Mouse (Mus musculus) heart, embryonic 11.5 days (tissue): ENCODE results near the gene Gpr39. TPM values are rescaled to one million over a fixed set of nuclear protein-coding genes. Genes with fewer than 3 reads are reported as not detected.

Source experiments
- ATAC-seq: fragments of 200-750 bp; cut with Nextera tagmentation; replicated peaks from 2 replicates; pipeline ENCODE4 v1.8.0; 2017; ENCODE audit warnings: moderate library complexity; ENCODE audit not compliant: insufficient number of reproducible peaks, low FRiP score, low TSS enrichment
- H3K27ac ChIP-seq: fragments of 300-500 bp; sonication (generic); 2 replicates; pipeline ENCODE4 v1.5.1; 2014; ENCODE audit warnings: mild to moderate bottlenecking, low read depth, low read length
- H3K27me3 ChIP-seq: fragments of 300-500 bp; sonication (generic); 2 replicates; pipeline ENCODE4 v1.6.1; 2014; ENCODE audit warnings: mild to moderate bottlenecking, low read length, mixed read lengths; ENCODE audit not compliant: control insufficient read depth, insufficient read depth
- H3K36me3 ChIP-seq: fragments of 300-500 bp; sonication (generic); 2 replicates; pipeline ENCODE4 v1.6.1; 2014; ENCODE audit warnings: mild to moderate bottlenecking, low read length, moderate library complexity, mixed read lengths; ENCODE audit not compliant: control insufficient read depth, insufficient read depth
- H3K4me1 ChIP-seq: fragments of 300-500 bp; sonication (generic); 2 replicates; pipeline ENCODE4 v1.6.1; 2014; ENCODE audit warnings: low read length; ENCODE audit not compliant: control insufficient read depth, insufficient read depth
- H3K4me2 ChIP-seq: fragments of 300-500 bp; sonication (generic); 2 replicates; pipeline ENCODE4 v1.6.1; 2014; ENCODE audit warnings: mild to moderate bottlenecking, moderate library complexity
- H3K4me3 ChIP-seq: fragments of 300-500 bp; sonication (generic); 2 replicates; pipeline ENCODE4 v1.5.1; 2014; ENCODE audit warnings: low read depth, low read length
- H3K9ac ChIP-seq: fragments of 300-500 bp; sonication (generic); 2 replicates; pipeline ENCODE4 v1.6.1; 2014; ENCODE audit warnings: mild to moderate bottlenecking, low read depth, low read length, moderate library complexity
- H3K9me3 ChIP-seq: fragments of 300-500 bp; sonication (generic); replicated peaks from 2 replicates; pipeline ENCODE4 v1.6.1; 2016; ENCODE audit warnings: low read length; ENCODE audit not compliant: control insufficient read depth
- WGBS: fragments of 180-500 bp; shearing (Covaris S2); extraction: QIAGEN DNeasy Blood & Tissue Kit; methylation state at CpG from one replicate; pipeline ENCODE4 v1.1.7; 2014; ENCODE audit not compliant: insufficient replicate concordance; 5-methylcytosine and 5-hydroxymethylcytosine counted together
- polyA plus RNA-seq: library from polyadenylated mRNA; unstranded; fragments of >200 nt; fragmentation: Nextera tagmentation; extraction: Ambion mirVana; gene quantifications from 2 replicates; pipeline ENCODE4 v1.2.1, GENCODE M21; 2014

Gene Gpr39
- polyA plus RNA-seq, 1 experiment from 2014 or later, result 3.5 TPM

- H3K4me3 ChIP-seq, result no peak overlapping the region
- WGBS, result 85% methylated on average over 3 of the region's 3 CpGs
- no peaks in the 10 kb centered on the region for H3K9me3 ChIP-seq
- H3K27me3 ChIP-seq, result peaks cover under 1% of the 10 kb centered on the region; the same call in 1 of the 2 replicates
- no peak overlapping the region for H3K9ac ChIP-seq
- no peak overlapping the region for H3K4me2 ChIP-seq
- H3K4me1 ChIP-seq, result no peaks in the 10 kb centered on the region
- no peak for ATAC-seq
- no peaks in the 10 kb centered on the region for H3K36me3 ChIP-seq
- H3K27ac ChIP-seq, result no peak overlapping the region
Measured at GRCm38 (mm10) chr1:125920696-125921095, 243.9 kb downstream of the Gpr39 start.

DNA sequence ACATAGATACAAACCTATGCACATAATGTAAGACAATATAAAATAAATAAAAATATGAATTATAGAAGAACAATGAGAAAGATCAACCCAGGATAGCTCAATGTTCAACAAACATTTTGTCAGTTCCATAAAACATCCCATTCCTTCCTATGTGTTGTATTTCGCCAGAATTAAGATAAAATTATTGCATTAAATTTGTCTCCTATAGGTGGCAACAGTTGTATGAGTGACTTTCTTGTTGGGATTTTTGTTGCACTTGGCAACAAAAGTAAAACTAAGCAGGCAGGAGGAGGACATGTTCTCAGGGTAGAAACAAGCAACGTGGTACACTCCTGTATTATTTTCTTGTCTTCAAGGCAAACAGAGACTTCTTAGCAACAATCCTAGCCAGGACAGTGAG lies 246.3 kb downstream of the Gpr39 start:
- H3K4me1 ChIP-seq, result no peaks in the 10 kb centered on the region
- no peaks in the 10 kb centered on the region for H3K36me3 ChIP-seq
- no peaks in the 10 kb centered on the region for H3K27me3 ChIP-seq
- no peak overlapping the region for H3K9ac ChIP-seq
- no peak overlapping the region for H3K27ac ChIP-seq
- WGBS, result 68% methylated on average over 2 of the region's 2 CpGs
- H3K9me3 ChIP-seq, result no peaks in the 10 kb centered on the region
- ATAC-seq, result no peak
- no peak overlapping the region for H3K4me2 ChIP-seq
- no peak overlapping the region for H3K4me3 ChIP-seq

Other genes starting within 250 kb of the Gpr39 start
- gene Actr3, start 241.3 kb upstream of the Gpr39 start, polyA plus RNA-seq, result 286 and 318 TPM in 2 replicates
- 40.7 and 49.3 TPM in 2 replicates for gene Slc35f5, start 116.4 kb upstream of the Gpr39 start, polyA plus RNA-seq
- gene Lypd1, start 236.1 kb downstream of the Gpr39 start, polyA plus RNA-seq, result 1.1 and 1.4 TPM in 2 replicates